Mouse (Mus musculus) erythroblast, embryonic 14.5 days (primary cell): ENCODE results near the gene Shisal2b.

Source experiments
- GATA1 ChIP-seq: IDR thresholded peaks from 2 replicates; pipeline ENCODE4 v1.6.1; 2012; ENCODE audit warnings: low read length, inconsistent platforms, mixed read lengths
- TAL1 ChIP-seq: IDR thresholded peaks from 3 replicates; pipeline ENCODE4 v1.6.1; 2012; ENCODE audit warnings: low read length, inconsistent platforms, mixed read lengths

DNA sequence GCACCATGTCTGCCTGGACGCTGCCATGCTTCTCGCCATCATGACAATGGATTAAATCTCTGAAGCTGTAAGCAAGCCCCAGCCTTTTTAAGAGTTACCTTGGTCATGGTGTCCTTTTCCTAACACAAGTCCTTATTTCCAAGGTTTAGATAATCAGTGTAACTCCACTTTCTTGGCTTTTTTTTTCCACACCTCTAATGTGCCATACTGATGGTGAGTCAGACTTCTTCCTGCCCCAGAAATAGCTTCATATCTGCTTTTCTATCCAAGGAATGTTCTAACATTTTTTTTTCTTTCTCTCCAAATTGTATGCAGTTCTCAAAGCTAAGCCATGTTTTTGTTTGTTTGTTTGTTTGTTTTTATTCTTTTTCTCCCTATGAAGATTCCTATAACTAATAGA, 6.2 kb upstream of the Shisal2b start:
- TF ChIP-seq GATA1 (no peak), TAL1 (no peak)
